Mouse (Mus musculus) regulatory T cell (primary cell): ENCODE measurements around the gene Ramp1.

Experiments
- in situ Hi-C: fragments of 300-600 bp; cut with MboI, MseI; formaldehyde crosslinking; loops from one replicate; pipeline ENCODE4 v1.15.1; 2025; ENCODE audit warnings: high pct_unique_total_duplicates

The Ramp1 gene

DNA sequence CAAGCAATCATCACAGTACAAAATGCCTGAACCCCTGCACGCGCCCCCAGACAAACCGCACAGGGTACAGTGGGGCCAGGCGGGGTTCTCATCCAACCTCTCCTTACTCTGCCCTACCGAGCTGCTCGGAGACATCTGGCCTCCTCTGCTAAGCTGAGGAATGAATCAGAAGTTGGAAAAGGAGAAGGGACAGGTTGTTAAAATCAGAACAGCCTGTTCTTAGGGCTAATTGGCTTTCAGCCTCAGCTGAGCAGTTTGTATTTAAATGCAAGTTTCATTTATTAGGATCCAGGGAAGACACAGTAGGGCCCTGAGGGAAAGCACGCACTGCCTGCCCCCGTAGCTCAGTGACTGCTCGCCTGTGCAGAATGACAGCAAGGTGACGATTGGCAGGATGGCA, 20.2 kb downstream of the Ramp1 start:
- in situ Hi-C loops = loop anchor here (10.0 kb wide), 1 partner anchor 1745 kb away; no protein-coding TSS in a partner anchor

DNA sequence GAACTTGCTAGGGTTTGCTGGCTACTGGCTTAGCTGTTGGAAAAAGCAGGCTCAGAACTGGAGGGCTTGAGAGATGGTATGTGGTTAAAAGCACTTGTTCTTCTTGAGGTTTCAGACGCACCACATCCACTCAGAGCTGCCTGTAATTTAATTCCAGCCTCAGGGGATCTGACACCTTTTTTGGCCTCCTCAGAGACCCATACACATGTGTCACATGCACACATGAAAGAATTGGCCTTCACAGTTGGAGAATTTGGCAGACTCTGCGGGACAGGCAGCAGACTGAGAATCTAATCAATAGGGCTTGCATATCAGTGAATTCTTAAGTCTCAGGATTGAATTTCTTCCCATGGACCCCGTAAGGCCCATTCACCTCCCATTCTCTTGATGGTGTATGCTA, 21.5 kb downstream of the Ramp1 start:
- in situ Hi-C loops = loop anchor here (10.0 kb wide), 1 partner anchor 1744 kb away; no protein-coding TSS in a partner anchor

DNA sequence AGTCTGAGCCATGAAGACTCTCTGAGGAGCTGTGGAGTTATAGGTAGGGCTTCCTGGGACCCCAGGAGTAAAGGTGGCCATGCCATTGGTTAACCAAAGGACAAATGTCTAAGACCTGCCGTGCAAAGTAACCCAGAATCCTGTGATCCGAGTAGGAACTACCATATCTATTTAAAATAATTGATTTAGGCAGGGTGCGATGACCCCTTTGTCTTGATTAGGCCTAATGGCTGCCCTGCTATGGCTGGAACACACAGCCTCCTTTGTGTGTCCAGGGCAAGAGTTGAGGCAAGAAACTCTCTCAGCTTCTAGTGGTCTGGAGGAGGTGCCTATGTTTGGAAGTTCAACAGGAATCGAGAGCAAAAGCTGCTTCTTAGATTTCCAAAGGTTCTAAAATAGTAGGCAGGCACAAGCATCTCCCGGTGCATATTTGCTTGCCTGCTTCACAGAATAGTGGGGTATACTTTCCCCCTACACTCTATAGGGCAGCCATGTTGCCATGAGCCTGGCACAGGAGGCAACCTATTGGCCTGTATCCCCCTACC, 24.7 kb downstream of the Ramp1 start:
- in situ Hi-C loops = loop anchor here (10.0 kb wide), 1 partner anchor 1741 kb away; no protein-coding TSS in a partner anchor

DNA sequence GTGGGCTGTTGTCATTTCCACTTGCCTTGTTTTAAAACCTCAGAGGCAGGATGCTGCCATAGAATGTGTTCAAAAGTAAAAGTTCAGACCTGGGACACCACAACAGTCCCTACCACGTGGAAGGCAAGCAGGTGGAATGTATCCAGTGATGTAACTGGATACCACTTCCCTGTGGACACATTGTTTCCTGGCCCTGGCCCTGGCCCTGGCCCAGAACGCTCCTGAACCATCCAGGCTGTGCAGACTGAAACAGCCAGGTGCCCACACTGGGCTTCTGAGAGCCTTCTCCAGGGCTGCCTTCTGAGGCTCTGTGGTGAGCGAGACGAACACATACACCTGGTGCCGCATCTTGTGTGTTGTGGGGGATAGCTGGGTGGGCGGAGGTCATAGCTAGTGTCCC, 26.0 kb downstream of the Ramp1 start:
- in situ Hi-C loops = loop anchor here (10.0 kb wide), 1 partner anchor 1739 kb away; no protein-coding TSS in a partner anchor

DNA sequence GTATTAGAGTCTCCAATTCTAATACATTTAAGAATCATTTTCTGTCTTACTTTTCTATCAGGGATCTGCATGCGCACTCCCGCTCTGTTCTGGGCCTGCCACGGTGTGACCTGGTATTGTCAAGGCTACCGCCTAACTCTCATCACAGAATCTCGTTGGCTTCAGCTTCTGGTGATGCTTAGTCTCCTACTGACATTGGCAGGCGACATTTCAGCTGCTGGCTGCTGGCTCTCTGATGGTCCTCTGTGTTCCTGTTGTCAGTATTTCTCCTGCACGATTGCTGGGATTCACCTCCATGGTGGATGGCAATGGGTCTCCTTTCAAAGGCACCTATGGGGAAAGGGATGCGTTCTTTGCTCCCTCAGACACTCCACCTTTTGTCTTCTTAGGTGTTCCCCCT, 26.7 kb downstream of the Ramp1 start:
- in situ Hi-C loops = loop anchor here (10.0 kb wide), 1 partner anchor 1738 kb away; no protein-coding TSS in a partner anchor

DNA sequence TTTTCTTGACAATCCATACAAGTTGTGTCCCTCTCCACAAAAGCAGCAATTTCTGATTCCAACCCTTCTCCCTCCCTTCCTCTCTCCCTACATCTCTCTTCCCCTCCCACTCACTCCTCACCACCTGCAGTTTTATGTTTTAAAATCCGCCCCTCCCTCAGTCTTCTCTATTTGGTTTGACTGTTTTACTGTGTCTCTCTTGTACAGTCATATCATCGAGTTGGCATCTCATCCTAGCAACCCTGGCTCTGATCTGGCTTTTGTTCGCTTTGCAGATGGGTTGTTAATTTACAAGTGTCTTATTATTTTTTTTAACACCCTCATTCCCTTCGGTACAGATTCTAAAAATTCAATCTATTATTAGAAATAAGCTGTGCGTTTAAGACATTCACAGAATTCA, 27.3 kb downstream of the Ramp1 start:
- in situ Hi-C loops = loop anchor here (10.0 kb wide), 1 partner anchor 1738 kb away; no protein-coding TSS in a partner anchor

DNA sequence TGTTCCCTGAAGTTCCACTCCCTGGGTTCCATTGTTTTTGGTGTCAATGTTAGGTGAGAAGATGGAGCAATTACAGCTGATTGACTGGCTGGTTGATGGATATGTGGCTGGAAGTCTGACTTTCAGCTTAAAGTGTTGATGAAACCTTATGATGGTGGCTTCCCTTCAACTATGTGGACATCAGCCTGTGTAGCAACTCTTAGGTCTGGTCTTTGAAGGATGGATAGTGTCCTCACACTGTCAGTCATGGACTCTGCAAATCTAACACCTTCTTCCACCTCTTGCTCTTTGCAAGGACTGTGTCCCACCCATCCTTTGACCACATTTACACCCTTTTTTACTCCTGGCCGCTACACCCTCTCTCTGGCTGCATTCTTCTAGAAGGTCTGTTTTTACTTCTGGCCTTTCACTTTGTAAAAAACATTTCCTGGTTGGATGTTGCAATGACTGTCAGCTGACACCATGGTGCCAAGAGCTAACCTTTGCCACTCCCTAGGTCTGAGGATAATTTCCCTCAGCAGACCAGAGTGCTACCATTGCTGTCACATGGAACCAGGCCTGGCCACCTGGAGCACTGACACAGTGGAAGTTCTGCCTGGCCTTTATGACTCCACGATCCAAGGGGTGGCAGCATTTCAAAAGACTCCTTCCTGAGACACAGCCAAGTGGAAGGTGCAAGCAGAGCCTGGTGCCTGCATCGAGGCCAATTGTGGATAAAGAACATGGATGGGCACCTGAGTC, 27.9 kb downstream of the Ramp1 start:
- in situ Hi-C loops = loop anchor here (10.0 kb wide), 1 partner anchor 1737 kb away; no protein-coding TSS in a partner anchor

DNA sequence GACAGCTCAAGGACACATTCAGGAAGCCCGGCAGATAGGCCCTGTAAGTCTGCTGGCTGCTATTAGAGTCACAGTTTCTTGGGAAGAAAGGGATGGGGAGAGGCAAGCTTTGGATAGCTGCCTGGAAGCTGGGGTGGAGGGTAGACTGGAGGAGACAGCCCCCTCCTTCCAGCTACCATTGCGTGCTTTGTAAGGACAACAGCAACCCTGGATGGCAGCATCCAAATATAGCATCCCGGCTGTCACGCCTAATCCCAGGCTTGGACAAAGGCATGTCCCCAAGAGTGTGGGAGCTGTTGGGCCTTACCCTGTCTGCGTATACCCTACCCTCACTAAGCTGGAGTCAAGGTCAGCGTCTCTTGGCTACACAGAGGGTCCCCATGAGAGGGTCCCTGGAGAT, 29.7 kb downstream of the Ramp1 start:
- in situ Hi-C loops = loop anchor here (10.0 kb wide), 1 partner anchor 1735 kb away; no protein-coding TSS in a partner anchor

DNA sequence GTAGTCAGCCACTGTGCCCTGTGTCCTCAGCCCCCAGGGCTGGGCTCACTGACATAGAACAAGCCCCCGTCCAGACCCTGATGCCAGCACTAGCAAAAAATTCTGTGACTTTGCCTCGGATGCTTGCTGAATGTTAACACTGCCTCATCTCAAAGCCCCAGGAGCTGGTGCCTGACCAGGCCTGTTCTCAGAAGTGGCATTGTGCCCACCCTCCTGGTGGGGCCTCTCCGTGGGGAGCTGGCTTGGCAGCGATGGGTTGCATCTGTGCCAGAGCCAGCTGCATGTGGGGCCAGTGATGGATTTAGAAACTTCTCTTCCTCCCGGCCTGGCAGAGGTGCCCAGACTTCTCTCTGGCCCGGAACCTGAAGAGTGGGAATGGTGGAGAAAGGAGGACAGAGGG, 30.2 kb downstream of the Ramp1 start:
- in situ Hi-C loops = loop anchor here (10.0 kb wide), 1 partner anchor 1735 kb away; no protein-coding TSS in a partner anchor

DNA sequence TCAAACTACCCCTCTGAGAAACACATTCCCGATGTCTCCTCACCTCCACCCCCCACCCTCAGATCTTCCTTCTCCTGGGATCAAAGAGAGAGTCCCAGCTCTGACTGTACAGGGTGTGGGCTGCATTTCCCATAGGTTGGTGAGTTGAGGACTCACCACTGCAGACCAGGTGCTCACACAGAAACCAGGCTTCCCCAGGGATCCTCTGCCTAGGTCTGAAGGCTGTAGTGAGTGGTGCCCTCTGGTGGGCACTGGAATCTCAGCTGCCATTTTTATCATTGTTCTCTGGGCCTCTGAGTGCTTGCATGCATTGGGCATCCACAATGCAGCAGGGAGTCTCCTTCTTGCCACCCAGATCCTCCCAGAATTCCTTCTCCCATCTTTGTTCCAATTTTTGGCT, 31.5 kb downstream of the Ramp1 start:
- in situ Hi-C loops = no loop called here

DNA sequence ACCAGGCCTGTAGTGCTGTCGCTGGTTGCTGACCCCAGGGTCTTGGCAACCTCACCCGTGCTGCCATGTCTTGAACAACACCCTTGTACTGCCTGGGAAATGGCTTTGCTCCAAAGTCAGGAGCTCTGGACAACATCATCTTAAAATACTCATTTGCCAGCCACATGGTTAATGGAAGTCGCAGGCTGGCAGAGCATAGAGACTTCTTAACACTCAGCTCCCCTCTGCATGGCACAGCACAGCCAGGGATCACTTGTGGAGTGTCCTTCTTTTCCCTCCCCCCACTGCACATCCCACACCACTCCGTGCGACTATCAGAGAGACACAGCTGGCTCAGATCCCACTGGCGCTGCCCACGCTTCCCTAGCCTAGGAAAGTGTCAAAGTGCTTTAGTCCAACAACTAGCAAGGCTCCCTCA, 32.0 kb downstream of the Ramp1 start:
- in situ Hi-C loops = no loop called here

DNA sequence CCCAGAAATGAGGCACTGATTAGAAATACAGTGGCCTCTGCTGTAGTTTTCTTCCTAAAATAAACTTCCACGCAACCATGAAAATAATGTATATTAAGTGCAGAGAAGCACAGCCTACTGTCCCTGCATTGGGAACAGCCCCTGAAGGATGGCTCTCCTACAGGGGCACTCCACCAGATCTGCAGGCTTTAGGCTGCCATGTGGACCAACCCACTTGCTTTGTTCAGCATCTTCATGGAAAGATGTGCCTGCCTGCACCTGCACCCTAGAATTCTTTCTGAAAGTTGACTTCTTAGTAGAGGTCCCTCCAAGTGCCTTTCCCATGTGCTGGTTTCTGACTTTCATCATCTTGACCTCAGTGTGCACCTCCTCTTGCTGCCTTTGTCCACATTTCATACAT, 35.6 kb downstream of the Ramp1 start:
- in situ Hi-C loops = no loop called here

DNA sequence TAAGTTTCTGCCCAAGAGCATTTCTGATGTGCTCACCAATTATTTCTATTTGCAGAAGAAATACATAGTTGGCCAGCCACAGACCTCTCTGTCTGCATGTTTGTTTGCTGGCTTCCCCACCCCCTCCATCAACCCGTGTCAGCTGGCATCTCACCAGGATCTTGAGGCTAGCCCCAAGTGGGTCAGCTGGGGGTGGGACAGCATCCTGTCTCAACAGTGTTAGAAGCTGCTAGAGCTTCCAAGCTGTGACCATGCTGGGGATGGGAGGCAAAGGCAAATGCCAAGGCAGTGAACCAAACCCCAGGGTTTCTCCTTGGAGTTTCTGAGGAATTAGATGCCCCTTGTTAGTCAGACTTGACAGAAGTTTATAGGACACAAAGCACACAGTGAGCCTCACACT, 36.4 kb downstream of the Ramp1 start:
- in situ Hi-C loops = no loop called here

DNA sequence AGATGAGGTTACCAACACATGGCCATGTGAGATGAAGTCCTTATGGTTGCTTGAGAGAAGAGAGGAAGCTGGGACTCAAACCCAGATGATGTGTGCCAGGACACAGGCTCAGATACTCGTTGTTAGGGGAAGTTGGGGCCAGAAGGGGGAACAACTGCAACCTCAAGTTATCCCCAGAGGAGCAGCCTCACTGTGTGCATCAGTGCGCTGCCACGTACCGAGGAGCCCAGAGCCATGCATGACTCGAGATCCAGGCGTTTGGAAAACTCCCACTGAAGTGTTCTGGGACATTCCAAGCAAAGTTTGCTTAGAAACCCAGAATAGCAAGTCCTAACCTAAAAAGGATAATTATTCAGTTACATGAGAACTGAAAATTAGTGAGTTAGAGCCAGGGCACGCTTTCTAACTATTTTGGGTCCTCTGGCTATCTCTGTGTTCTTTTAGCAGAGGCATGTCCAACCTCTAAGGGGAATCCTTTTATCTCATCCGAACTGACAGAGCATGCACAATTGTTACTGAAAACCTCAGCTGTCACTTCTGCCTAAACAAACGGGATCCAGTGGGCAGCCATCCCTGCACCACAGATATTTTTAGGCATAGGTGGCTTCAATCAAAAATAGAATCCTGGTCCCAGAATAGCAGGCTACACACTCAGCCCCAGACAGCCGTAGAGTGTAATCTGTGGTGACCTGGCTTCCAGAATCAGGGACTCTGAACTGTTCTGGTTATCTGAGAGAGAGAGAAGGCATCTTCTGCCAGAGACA, 37.1 kb downstream of the Ramp1 start:
- in situ Hi-C loops = no loop called here

DNA sequence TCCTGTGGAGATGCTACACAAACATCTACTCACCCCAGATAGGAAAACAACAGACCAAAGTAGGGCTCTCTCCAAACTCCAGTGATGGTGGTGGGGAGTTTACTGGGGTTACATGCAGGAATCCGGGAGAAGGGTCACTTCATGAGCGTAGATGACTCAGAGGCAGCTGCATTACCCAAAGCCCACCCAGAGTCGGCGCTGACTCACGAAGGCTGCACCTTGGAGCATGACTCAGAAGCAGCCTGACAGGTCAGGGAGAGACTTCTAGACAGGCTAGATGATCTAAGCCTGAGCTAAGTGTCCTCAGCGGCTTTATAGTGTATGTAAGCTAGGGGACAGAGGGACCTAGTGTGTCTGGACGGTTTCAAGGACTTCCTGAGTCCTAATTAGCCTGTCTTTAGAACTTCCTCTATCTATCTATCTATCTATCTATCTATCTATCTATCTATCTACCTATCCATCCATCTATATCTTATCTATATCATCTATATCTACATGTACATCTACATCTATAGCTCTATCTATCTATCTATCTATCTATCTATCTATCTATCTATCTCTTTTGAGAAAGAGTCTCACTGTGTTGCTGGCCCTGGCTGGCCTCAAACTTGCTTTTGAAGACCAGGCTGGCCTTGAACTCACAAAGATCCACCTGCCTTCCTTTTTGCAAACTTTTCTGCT, 40.2 kb downstream of the Ramp1 start:
- in situ Hi-C loops = no loop called here

DNA sequence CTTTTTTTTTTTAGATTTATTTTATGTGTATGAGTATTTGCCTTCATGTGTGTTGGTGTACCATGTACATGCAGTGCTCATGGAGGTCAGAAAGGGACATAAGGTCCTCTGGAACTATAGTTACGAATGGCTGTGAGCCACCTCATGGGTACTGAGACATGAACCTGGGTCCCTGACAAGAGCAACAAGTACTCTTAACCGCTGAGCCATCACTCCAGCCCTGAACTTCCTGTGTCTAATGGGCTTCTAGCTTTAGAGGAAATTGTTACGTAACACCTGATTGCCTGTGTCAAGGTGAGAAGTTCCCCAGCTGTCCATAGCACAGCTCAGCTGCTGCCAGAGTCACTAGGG, 40.7 kb downstream of the Ramp1 start:
- in situ Hi-C loops = no loop called here

DNA sequence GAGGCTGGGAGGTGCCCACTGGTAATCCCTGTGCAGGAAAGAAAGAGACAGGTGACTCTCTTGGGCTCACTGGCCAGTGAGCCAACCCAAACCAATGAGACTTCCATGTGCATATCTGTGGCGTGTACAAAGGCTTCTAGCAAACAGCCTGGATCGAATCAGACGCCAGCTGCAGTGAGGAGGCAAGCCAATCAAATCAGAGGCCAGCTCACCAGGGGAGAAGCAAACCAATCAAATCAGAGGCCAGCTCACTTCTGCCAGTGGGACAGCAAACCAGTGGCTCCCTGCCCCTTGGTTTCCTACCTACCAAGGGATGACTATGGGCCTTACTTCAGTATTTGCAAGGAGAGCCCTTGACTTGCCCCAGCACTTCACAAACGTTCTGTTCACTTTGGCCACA, 46.9 kb downstream of the Ramp1 start:
- in situ Hi-C loops = no loop called here

DNA sequence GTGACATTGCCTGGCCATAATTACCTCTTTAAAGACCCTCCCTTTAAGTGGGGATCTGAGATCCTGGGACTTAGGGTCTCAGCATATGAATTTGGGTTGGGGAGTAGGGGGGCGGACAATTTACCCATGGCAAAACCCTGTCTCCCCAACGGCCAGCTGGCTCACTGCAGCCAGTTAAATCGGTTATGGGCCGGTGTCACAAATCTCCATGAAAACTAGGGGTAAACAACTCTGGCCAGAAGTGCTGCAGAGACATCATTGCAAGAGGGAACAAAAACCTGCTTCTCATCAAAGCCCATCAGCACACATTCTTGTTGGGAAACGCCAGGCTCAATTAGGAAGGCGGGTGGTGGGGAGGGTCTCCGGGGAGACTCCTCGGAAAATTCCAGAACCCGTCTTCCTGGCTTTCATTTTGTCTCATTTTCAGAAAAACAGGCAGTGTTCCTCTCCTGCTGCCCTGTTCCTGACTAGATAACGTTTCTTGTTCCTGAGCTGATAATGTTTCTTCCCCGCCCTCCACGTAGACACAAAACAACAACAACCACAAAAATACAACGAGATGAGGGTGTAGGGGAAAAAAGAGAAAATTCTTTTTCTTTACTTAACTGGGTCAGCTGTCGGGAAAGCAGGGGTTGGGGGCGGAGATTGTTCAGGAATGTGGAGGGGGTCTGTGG, 47.9 kb downstream of the Ramp1 start:
- in situ Hi-C loops = no loop called here

DNA sequence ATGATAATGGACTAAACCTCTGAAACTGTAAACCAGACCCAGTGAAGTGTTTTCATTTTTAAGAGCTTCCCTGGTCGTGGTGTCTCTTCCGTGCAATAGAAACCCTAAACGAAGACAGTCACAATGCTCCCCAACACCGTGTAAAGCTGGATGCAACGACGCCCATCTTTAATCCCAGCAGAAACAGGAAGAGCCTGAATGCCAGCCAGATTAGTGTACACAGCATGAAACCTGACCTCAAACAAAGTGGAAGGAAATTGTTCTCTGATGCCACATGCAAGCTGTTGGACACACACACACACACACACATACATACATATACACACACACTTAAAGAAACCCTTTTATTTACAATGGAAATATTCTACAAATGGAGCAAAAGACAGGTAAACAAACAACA, 51.5 kb downstream of the Ramp1 start:
- in situ Hi-C loops = no loop called here

DNA sequence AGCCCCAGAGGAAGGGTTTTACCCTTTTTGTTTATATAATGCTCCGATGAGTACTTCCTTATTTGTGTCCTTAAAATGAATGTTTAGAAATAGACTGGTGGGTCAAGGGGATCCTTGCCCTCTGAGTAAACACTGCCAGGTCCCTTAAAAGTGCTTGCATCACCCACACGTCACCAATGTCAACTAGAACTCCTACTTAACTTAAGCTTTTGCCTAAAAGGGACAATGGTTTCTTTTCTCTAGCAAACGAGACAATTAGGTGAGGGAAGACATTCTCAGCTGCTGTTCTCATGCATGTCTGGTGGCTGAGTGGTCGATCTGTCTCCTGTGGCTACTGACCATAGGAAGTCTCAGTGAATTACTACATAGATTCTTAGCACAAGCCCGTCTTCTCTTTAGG, 52.3 kb downstream of the Ramp1 start:
- in situ Hi-C loops = no loop called here

DNA sequence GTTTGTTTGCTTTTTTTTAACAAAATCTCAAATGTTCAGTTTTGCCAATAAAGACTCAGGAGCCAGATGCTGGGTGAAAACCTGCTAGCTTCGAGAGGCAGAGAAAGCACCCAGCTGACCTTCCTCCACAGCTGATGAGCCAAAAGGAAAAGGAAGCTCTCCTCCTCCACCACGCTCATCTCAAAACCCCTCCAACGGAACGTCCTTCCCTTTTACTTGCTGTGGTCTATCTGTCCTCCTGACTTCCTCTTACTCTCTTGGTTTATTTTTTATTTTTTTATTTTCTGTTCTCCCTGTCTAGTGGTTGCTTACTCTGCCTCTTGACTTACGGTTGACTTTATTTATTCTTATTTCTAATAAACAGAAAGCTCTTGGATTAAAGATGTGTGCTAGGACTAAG, 55.8 kb downstream of the Ramp1 start:
- in situ Hi-C loops = no loop called here
